Mouse (Mus musculus) neural tube, embryonic 13.5 days (tissue): ENCODE data around the gene Rsph3a. TPM values are rescaled to one million over a fixed set of nuclear protein-coding genes. Genes with fewer than 3 reads are reported as not detected.

Source experiments
- ATAC-seq: fragments of 200-750 bp; cut with Nextera tagmentation; 2 replicates; pipeline ENCODE4 v1.8.0; 2017; ENCODE audit warnings: low read depth, mild to moderate bottlenecking, moderate TSS enrichment, moderate library complexity
- H3K27ac ChIP-seq: fragments of 300-500 bp; sonication (generic); replicated peaks from 2 replicates; pipeline ENCODE4 v1.5.1; 2015; ENCODE audit warnings: moderate library complexity, mild to moderate bottlenecking, inconsistent platforms
- H3K27me3 ChIP-seq: fragments of 300-500 bp; sonication (generic); 2 replicates; pipeline ENCODE4 v1.6.1; 2015; ENCODE audit warnings: mild to moderate bottlenecking, inconsistent platforms
- H3K36me3 ChIP-seq: fragments of 300-500 bp; sonication (generic); 2 replicates; pipeline ENCODE4 v1.6.1; 2015; ENCODE audit warnings: mild to moderate bottlenecking, inconsistent platforms
- H3K4me1 ChIP-seq: fragments of 300-500 bp; sonication (generic); replicated peaks from 2 replicates; pipeline ENCODE4 v1.6.1; 2015; ENCODE audit warnings: inconsistent platforms
- H3K4me2 ChIP-seq: fragments of 300-500 bp; sonication (generic); 2 replicates; pipeline ENCODE4 v1.6.1; 2015; ENCODE audit warnings: inconsistent platforms, mild to moderate bottlenecking, moderate library complexity
- H3K4me3 ChIP-seq: fragments of 300-500 bp; sonication (generic); 2 replicates; pipeline ENCODE4 v1.5.1; 2015; ENCODE audit warnings: mild to moderate bottlenecking, inconsistent platforms
- H3K9ac ChIP-seq: fragments of 300-500 bp; sonication (generic); 2 replicates; pipeline ENCODE4 v1.6.1; 2015; ENCODE audit warnings: moderate library complexity, mild to moderate bottlenecking, inconsistent platforms
- H3K9me3 ChIP-seq: fragments of 300-500 bp; sonication (generic); 2 replicates; pipeline ENCODE4 v1.6.1; 2016; ENCODE audit warnings: inconsistent platforms
- WGBS: fragments of 180-500 bp; shearing (Covaris S2); methylation state at CpG from one replicate; pipeline ENCODE4 v1.1.7; 2015; 5-methylcytosine and 5-hydroxymethylcytosine counted together
- polyA plus RNA-seq: library from polyadenylated mRNA; unstranded; fragments of >200 nt; fragmentation: Nextera tagmentation; extraction: Ambion mirVana; gene quantifications from 2 replicates; pipeline ENCODE4 v1.2.1, GENCODE M21; 2015

Rsph3a gene
- polyA plus RNA-seq, 1 experiment from 2014 or later = 67.3 TPM

DNA sequence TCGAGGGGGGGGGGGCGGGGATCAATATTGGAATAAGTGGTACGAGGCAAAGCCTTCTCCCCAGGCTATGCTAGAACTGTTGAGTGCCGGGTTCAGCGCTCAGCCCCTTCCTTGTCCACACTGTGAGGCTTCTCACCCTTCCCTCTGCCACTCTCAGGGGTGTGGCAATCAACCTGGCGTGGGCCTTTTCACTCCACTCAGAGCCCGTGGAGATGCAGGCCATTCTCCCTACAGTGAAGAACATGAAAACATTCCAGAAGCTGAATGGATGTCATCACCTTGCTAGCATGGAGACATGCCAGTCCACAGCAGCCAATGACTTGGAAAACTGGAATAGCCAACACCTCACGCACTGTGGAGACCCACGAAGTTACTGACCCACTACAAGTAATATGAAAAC lies 29.6 kb upstream of the Rsph3a start:
- no peak overlapping the region for H3K27ac ChIP-seq
- no peak overlapping the region for H3K4me2 ChIP-seq
- H3K4me1 ChIP-seq = no peaks in the 10 kb centered on the region
- H3K36me3 ChIP-seq = no peaks in the 10 kb centered on the region
- 84% methylated on average over 9 of the region's 9 CpGs for WGBS
- ATAC-seq = no peak
- H3K9ac ChIP-seq = no peak overlapping the region
- peaks cover 6% of the 10 kb centered on the region; the same call in 1 of the 2 replicates for H3K9me3 ChIP-seq
- H3K4me3 ChIP-seq = no peak overlapping the region
- H3K27me3 ChIP-seq = no peaks in the 10 kb centered on the region

GRCm38 (mm10) chr17:7916782-7917574 lies 28.4 kb upstream of the Rsph3a start:
- no peak overlapping the region for H3K4me3 ChIP-seq
- no peaks in the 10 kb centered on the region for H3K36me3 ChIP-seq
- no peak overlapping the region for H3K9ac ChIP-seq
- no peak overlapping the region for H3K27ac ChIP-seq
- ATAC-seq = no peak
- no peak overlapping the region for H3K4me2 ChIP-seq
- WGBS = 64% methylated on average over 12 of the region's 12 CpGs
- H3K27me3 ChIP-seq = no peaks in the 10 kb centered on the region
- H3K9me3 ChIP-seq = no peaks in the 10 kb centered on the region
- H3K4me1 ChIP-seq = no peaks in the 10 kb centered on the region

- ATAC-seq = no peak
- 88% methylated on average over 2 of the region's 2 CpGs for WGBS
- Histone ChIP-seq H3K36me3 (no peaks in the 10 kb centered on the region), H3K27ac (no peak overlapping the region), H3K4me3 (no peak overlapping the region), H3K9ac (no peak overlapping the region), H3K27me3 (no peaks in the 10 kb centered on the region), H3K4me1 (no peaks in the 10 kb centered on the region), H3K4me2 (no peak overlapping the region), H3K9me3 (no peaks in the 10 kb centered on the region)
Observed at GRCm38 (mm10) chr17:7918355-7918754, 27.1 kb upstream of the Rsph3a start.

DNA sequence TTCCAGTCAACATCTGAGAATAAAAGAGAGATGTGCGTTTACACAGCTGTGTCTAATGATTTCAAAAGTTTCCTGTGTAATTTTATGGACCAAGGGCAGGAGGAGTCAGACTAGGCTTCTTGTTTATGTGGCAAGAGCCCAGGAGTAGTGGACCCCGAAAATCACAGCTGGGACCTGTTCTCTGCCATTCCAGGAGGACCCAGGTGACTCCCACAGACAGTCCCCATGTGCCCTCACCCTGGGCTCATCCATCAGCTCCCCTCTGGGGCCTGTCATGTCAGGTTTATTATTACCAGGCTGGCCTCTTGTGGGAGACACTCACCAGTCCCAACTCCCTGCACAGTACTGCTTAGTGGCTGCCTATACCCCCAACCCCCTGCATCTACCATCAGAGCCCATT lies 26.2 kb upstream of the Rsph3a start:
- Histone ChIP-seq H3K4me1 (no peaks in the 10 kb centered on the region), H3K4me2 (no peak overlapping the region), H3K36me3 (no peaks in the 10 kb centered on the region), H3K4me3 (no peak overlapping the region), H3K9me3 (no peaks in the 10 kb centered on the region), H3K27me3 (no peaks in the 10 kb centered on the region), H3K27ac (no peak overlapping the region), H3K9ac (no peak overlapping the region)
- ATAC-seq = no peak
- 79% methylated on average over 2 of the region's 2 CpGs for WGBS

DNA sequence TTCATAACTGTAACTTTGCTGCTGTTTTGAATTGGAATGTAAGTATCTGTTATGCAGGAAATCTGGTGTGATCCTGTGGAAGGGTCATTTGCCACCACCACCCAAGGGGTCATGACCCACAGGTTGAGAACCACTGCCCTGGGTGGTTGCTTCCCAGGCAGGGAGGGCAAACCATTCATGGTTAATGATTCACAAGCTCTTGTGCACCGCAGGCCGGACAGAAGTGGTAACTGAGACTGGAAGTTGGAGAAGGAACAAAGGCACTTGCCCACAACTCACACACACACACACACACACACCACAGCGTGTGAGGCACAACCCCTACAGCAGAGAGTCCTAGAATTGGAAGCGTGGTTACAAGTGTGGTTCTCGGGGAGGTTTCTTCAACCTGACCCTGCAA lies 22.9 kb upstream of the Rsph3a start:
- WGBS = 70% methylated on average over 5 of the region's 5 CpGs
- no peak for ATAC-seq
- no peak overlapping the region for H3K4me2 ChIP-seq

GRCm38 (mm10) chr17:7924185-7924725 lies 21.2 kb upstream of the Rsph3a start:
- 92% methylated on average over 13 of the region's 13 CpGs for WGBS
- Histone ChIP-seq H3K4me2 (no peak overlapping the region), H3K9me3 (no peaks in the 10 kb centered on the region), H3K4me1 (0 out of 2 replicates have a peak, but pooled peaks cover 3% of the 10 kb centered on the region), H3K4me3 (no peak overlapping the region), H3K36me3 (no peaks in the 10 kb centered on the region), H3K27ac (no peak overlapping the region), H3K9ac (no peak overlapping the region), H3K27me3 (no peaks in the 10 kb centered on the region)
- ATAC-seq = no peak

More for the DNA sequence above, 22.9 kb upstream of the Rsph3a start:
- H3K27ac ChIP-seq = no peak overlapping the region
- H3K36me3 ChIP-seq = no peaks in the 10 kb centered on the region
- H3K27me3 ChIP-seq = no peaks in the 10 kb centered on the region
- H3K4me1 ChIP-seq = 0 out of 2 replicates have a peak, but pooled peaks cover 3% of the 10 kb centered on the region
- no peak overlapping the region for H3K9ac ChIP-seq
- H3K4me3 ChIP-seq = no peak overlapping the region
- no peaks in the 10 kb centered on the region for H3K9me3 ChIP-seq

DNA sequence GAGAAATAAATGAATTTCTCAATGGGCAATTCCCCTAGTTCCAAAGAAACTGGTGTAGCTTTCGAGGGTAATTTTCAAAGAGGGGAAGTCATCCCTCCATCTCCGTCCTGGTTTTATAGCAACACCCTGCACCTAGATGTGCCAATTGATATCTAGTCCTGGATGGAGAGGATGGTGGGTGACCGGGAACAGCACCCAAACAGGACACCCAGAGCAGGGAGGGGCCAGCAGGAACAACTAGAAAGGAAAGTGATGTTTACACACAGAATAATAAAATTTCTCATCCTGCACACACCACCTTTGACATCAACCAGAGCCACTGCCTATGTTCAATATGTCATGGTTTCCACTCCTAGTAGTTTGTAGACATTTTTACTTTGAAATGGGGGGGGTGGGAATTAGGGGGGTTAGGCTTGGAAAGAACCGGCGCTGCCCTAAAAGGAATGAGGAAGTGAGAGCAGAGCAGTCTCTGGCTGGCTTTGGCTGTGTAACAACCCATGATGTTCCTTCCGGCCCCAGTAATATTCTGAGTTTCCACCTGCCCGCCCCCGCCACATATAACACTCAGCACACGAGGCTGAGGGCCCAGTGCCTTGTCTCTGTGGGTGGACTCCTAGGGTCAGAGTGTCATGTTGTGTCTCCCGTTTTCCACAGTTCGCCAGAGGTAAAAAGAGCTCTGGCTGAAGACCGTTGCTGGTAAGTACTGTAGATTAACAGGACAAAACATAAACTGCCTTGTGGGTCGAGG lies 19.8 kb upstream of the Rsph3a start, which contains the start of gene Tagap:
TSS of gene Tagap (plus strand) at position 588 of the 748 bp plus-strand sequence.
- 69% methylated on average over 13 of the region's 13 CpGs for WGBS
- Histone ChIP-seq H3K4me1 (0 out of 2 replicates have a peak, but pooled peaks cover 3% of the 10 kb centered on the region), H3K36me3 (no peaks in the 10 kb centered on the region), H3K4me3 (no peak within 1 kb of the TSS), H3K27me3 (no peaks in the 10 kb centered on the region), H3K27ac (no peak within 1 kb of the TSS), H3K4me2 (no peak within 1 kb of the TSS), H3K9ac (no peak within 1 kb of the TSS), H3K9me3 (no peaks in the 10 kb centered on the region)
- ATAC-seq = no peak

- Histone ChIP-seq H3K4me3 (no peak overlapping the region), H3K9me3 (no peaks in the 10 kb centered on the region), H3K27me3 (no peaks in the 10 kb centered on the region), H3K27ac (no peak overlapping the region), H3K4me2 (no peak overlapping the region), H3K36me3 (no peaks in the 10 kb centered on the region), H3K9ac (no peak overlapping the region), H3K4me1 (peaks cover 8% of the 10 kb centered on the region)
- 72% methylated on average over 24 of the region's 24 CpGs for WGBS
- ATAC-seq = no peak
Observed at GRCm38 (mm10) chr17:7927582-7928535, 17.6 kb upstream of the Rsph3a start.

GRCm38 (mm10) chr17:7928662-7929061 lies 16.8 kb upstream of the Rsph3a start:
- 84% methylated on average over 6 of the region's 6 CpGs for WGBS
- Histone ChIP-seq H3K27me3 (no peaks in the 10 kb centered on the region), H3K9ac (no peak overlapping the region), H3K27ac (no peak overlapping the region), H3K36me3 (no peaks in the 10 kb centered on the region), H3K4me1 (peaks cover 8% of the 10 kb centered on the region), H3K4me2 (no peak overlapping the region), H3K4me3 (no peak overlapping the region), H3K9me3 (no peaks in the 10 kb centered on the region)
- ATAC-seq = no peak

GRCm38 (mm10) chr17:7929279-7929678 lies 16.1 kb upstream of the Rsph3a start:
- H3K9ac ChIP-seq = no peak overlapping the region
- no peak overlapping the region for H3K4me2 ChIP-seq
- no peak for ATAC-seq
- H3K27ac ChIP-seq = no peak overlapping the region
- no peaks in the 10 kb centered on the region for H3K27me3 ChIP-seq
- H3K36me3 ChIP-seq = no peaks in the 10 kb centered on the region
- no peaks in the 10 kb centered on the region for H3K9me3 ChIP-seq
- WGBS = 38% methylated on average over 8 of the region's 8 CpGs
- H3K4me3 ChIP-seq = no peak overlapping the region
- H3K4me1 ChIP-seq = peaks cover 8% of the 10 kb centered on the region

DNA sequence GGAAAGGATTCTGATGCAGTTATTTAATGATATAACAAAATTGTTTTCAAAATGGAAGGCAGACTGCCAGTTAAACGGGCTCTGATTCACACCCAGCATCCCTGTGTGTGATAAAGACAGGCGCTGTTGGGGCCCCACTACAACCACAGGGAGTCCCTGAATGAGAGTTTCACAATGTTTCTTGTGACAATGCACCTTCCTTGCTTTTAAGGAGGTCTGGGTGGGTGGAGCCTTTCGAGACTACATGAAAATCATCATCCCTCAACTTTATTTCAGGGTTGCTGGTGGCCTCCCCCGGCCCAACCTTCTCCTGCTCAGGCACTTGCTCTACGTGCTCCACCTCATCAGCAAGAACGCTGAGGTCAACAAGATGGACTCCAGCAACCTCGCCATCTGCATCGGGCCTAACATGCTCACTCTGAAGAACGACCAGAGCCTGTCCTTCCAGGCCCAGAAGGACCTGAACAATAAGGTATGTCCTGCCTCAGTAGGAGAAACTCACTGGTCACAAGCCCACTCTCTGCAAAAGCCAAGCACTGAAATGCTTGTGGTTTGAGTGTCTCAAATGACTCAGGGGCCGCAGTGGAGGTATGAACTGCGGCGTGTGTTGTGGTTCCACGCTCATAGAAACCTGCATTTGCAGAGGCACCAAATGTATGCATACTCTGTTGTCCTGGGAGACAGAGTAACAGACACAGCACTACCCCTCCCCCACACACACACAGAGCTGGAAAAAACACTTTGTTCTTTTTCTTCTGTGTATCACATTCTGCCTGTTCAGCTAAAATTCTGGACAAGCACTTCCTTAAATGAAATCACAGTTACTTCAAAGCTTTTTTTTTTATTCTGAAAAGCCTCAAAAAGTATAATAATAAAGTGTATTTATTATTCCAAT lies 14.1 kb upstream of the Rsph3a start:
- Histone ChIP-seq H3K4me3 (no peak overlapping the region), H3K9ac (no peak overlapping the region), H3K4me1 (peaks cover 8% of the 10 kb centered on the region), H3K27ac (no peak overlapping the region), H3K27me3 (no peaks in the 10 kb centered on the region), H3K4me2 (no peak overlapping the region), H3K36me3 (no peaks in the 10 kb centered on the region), H3K9me3 (no peaks in the 10 kb centered on the region)
- ATAC-seq = no peak
- 73% methylated on average over 13 of the region's 13 CpGs for WGBS
